Mouse (Mus musculus) spleen, adult 18-20 months (tissue): ENCODE results near the gene Ppp1r35.

Experiments used
- DNase-seq, 2 experiments: peaks; one replicate each; pipeline ENCODE4 v3.0.0; 2022; ENCODE audit warnings: mixed read lengths in 2 of 2

Ppp1r35 gene

DNA sequence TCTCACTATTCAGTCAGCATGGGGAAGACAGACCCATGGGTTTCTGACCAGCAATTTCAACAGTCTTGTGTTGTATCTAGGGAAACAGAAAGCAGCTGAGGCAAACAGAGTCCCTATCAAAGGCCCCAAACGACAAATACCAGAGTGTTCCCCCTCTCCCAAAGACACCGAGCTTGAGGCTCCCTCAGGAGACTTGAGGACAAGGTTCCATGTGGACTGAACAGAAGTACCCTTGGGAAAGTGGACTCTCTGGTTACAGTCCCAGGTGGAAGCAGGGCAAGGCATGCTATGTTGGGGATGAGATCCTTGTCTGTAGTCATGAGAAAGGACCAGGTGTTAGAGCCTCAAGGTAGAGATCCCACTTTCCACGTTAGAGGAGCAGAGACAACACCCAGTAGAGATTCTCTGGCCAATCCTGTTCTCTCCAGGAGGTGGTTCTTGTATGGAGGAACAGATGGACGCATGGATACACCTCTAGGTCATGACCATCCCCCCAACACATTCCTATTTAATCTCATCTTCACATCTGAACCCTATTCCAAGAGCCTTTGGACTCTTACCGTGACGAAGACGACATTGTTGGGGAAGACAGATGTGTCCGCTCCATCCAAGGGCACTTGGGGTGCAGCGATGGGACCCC is 5.4 kb downstream of the Ppp1r35 start:
- DNase-seq = no peak

DNA sequence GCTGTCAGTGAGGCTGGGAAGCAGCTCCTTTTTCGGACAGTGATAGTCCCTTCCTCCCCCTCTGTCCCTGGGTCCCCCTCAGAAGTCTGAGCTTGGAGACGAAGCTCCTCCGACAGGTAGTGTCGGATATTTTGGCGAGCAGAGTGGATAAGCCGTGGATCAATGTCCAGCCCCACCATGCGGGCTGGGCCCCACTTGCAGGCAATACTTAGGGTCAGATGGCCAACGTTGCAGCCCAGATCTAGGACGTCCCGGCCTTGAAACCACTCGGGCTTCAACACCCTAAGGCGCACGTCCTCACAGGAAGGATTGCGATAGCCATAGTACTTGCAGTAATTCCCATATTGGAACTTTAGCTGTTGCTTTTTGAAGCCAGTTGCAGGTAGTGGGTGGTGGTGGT is 5.9 kb downstream of the Ppp1r35 start:
- DNase-seq = peak in 1 of 2 experiments; percentile 12

DNA sequence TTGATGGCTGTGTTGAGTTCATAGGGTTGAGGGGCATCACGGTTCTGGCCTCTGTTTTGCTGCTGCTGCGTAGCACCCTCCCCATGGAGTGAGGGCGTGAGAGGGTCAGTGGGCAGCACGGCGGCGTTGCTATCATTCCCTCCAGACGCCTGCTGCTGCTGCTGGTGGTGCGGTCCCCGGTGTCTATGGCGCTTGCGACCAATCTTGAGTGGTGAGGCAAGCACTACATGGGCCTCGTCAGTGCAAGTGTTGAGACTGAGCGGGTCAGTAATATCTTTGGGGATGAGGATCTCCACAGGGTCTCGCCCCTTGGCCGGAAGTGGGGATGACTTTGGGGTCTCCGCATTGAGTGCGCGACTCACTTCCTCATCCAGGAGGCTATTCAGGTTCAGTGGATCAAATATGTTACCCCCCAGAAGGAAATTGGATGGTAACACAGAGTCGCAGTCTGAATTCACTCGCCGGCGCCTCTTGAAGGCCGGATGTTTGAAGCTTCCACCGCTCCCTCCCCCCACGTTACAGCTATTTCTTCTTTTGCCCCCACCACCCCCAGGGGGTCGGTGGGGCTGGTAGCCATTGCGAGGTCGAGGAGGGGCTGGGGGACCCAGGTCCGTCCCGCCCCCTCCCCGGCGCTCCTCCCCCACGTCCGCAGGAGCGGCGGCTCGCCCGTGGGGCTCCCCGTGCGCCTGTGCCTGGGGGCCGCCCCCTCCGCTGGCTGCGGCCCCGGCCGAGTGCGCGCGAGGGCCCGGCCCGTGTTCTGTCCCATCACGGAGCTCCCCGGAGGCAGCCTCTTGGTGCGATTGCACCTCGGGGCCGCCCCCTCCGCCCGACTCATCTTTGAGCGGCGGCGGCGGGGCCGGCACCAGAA is 6.7 kb downstream of the Ppp1r35 start:
- DNase-seq = peak in 1 of 2 experiments; percentile 64

DNA sequence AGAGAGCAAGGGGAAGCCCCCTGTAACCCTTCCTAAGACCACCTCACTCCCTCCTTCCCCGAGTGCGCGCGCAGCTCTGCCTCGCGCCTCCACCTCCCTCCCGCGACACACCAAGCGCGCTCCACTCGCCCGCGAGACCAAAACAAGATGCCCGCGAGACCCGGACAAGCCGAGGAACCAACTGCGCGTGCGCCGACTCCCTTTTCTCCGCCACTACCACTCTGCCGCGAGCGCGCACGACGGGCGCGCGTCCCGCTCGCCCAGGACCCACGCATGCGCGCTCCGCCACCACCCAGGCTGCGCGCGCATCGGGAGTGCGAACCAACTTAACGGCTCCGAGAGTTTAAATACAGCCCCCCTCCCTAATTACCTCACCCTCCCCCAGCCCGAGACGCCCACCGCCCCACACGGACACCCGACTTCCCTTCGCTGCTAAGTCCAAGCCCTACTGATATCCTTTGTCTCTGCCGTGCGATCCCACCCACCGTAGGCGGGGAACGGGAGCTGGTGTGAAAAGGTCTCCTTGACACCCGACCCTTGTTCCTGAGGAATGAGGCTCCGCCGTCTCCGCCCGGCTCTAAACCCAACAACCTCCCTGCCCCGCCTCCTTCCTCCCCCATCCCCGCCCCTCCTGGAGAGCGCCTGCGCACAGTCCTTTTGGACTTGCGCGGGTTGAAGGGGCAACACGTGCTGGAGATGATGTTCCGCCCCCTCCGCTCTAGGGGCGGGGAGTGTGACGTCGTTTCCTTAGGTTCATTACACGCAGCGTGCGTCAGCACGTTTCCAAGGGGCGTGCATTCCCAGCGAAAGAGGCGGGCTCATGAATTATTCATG is 7.7 kb downstream of the Ppp1r35 start:
- peak; percentile 98 for DNase-seq

DNA sequence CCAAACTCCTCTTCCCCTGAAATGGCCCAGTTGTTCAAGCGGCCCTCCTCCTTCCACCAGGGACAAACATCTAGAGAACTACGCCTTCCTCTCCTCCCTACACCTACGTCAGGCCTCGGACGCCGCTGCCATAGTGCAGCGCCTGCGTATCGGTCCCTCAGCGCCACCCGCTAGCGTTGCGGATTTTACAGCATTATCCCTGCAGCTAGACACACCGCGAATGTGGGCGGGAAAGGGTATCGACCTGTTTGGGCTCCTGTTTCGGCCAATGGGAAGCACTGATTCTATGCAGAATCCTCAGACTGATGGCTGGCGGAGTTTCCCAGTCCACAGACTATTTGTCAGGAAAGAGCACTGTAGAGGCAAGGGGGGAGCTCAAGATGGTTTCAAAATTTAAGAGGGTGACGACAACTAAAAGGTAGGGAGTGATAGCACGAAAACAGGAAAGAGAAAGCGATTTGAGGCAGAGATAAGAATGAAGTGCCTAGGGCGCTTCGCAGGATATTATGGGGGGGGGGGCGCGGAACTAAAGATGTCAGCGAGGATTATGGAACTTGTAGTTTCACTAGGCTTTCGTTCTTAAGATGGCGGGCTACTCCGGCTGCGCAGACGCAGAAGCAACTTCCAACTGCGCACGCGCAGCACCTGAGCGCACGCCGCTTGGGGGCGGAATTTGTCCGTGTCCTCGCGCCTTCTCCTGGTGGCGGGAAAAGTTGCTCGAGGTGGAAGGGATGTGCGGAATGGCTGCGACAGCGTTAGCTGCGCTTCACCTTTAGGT is 8.7 kb downstream of the Ppp1r35 start, which contains the start of the genes Mepce and Zcwpw1:
Mepce (minus strand) TSS at position 505 of the 778 bp plus-strand sequence.
Zcwpw1 (plus strand) TSS at position 648 of the 778 bp plus-strand sequence.
- peak; percentile 91 to 96 for DNase-seq

DNA sequence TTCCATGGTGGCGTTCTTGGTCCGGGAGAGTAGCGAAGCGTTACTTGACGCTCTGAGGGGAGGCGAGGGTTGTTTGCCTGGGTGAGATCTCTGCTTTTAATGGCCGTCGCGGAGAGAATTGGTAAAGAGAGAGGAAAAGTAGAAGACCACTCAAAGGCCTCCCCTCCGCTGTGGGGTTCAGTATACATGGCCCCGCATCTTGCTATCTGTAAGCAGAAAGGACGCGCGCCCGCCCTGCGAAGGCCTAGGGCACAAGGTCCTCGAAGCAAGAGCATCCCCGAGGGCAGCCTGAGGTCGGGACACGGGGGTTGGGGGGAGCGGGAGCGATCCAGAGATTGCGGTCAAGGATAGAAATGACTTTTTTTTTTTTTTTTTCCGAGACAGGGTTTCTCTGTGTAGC is 9.5 kb downstream of the Ppp1r35 start:
- DNase-seq = peak; percentile 29 to 36

DNA sequence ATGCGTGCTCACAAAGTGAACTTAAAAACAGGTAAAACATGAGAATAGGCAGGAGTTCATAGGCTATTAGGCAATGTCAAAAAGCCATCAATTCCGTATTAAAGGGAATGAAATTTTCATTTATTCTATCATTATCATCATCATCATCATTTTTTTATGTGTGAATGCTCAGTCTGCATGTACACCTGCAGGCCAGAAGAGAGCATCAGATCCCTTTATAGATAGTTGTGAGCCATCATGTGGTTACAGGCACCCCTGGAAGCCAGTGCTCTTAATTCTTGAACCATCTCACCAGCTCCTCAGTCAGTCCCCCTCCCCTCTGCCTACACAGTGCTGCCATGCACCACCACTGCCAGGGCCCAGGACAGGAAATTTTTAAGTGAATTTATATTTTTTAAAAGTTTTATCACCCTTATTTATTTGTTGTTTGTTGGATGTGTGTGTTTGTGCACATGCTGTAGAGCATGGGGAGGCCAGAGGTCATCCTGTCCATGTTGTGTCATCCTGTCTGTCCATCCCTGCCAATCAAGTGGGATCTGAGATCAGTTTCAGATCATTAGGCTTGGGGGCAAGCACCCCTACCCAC is 10.4 kb downstream of the Ppp1r35 start:
- DNase-seq = no peak

DNA sequence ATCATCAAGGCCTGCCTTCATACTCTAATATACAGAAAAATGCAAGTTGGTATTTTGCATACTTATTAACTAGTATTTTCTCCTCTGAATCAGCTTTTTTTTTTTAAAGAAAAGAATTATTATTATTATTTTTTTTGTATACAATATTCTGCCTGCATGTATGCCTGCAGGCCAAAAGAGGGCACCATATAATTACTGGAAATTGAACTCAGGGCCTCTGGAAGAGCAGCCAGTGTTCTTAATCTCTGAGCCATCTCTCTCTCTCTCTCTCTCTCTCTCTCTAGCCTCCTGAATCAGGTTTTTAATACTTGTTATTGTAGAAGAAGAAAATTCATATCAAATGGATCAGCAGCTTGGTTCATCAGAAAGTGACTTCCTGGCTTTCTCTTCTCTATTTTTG is 12.9 kb downstream of the Ppp1r35 start:
- no peak for DNase-seq

DNA sequence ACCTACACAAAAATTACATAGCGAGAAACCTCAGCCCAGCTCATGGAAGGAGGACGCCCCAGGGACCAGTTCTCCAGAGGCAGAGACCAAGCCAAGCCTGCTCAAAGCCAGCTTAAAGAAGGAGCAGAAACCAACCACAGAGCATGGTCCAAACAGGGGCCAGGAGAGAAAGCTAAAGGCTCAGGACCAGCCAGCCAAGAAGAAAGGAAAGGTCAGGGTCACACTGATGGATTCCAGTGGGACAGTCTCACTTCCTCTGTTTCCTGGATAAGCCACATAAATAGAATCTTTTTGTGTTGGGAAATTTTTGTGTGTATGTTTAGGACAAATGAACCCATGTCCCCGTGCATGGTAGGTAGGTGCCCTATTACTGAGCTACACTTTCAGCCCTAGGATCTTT is 18.0 kb downstream of the Ppp1r35 start:
- DNase-seq = no peak

DNA sequence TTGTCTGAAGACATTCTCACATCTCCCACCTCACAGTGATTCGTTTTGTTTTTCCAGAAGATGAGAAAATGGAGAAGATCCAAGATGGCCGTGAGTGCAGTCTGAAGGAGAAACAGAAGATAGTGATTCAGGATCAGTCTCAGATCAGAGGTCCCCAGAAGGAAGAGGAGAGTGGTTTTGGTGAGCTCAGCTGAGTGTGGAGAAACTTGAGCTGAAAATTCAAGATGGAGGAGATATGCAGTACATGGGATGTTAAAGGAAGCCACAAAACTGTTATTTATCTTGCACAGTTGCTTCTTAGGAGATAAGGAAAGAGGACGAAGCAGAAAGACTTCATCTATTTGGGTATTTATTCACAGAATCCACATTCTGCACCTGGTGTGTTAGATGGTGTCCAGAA is 22.3 kb downstream of the Ppp1r35 start:
- DNase-seq = no peak

DNA sequence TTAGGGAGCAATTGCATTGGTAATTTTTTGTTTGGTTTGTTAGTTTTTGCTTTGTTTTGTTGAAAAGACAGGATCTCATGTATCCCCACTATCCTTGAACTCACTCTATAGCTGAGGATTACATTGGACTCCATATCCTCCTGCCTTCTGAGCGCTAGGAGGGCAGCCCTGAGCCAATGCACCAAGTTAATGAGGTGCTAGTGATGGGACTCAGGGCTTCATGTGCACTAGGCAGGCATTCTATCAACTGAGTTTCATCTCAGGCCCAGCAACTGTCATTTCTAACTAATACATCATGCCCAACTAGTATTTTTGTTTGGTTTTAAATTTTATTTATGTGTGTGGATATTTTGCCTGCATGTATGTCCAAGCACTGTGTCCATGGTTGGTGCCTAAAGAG is 27.5 kb downstream of the Ppp1r35 start:
- DNase-seq = no peak

DNA sequence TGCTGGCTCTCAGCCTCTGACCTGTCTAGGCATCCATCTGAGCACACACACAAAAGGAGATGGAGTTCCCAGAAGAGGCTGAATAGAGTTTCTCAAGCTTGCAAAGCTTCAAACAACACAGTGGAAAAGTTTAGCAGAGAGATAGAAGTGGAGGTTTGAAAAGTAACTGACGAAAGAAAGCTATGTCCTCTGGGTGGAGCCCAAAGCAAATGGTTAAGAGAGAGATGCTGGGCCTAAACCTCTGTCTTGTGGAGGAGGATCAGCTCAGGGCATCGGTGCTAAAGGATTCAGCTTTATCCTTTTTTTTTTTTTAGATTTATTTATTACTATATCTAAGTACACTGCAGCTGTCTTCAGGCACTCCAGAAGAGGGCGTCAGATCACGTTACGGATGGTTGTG is 29.7 kb downstream of the Ppp1r35 start:
- no peak for DNase-seq

DNA sequence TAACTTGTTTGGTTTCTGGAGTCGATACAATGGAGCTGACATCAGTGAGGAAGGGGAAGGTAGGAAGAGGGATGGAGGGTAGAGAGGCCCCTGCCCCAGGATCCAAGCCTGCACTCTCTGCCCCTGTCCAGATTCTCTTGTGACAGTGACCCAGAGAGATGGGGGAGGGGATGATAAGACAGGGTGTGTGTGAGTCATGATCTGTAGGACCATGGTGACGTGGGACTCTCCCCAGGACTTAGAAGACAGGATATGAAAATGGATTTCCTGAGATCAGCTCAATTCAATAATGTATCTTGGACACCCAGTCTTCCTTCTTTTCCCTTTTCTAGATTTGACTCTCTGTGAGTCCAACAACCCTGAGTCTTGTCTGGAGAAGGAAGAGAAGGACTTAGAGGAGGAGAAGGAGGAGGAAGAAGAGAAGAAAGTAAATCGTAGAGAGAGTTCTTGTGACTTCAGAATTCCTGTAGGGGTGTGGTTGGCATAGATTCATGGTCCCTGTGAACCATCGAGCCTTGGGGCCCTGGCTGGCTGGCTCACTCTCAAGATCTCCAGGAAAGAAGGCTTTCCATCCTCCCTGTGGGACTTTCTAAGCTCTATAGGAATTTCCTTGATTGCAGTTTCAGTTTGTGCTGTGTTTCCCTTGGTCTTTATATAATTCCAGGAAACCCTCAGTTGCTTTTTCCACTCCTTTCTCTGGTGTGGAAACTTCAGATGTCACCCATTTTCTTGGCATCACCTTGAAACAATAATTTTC is 39.0 kb downstream of the Ppp1r35 start:
- no peak for DNase-seq

DNA sequence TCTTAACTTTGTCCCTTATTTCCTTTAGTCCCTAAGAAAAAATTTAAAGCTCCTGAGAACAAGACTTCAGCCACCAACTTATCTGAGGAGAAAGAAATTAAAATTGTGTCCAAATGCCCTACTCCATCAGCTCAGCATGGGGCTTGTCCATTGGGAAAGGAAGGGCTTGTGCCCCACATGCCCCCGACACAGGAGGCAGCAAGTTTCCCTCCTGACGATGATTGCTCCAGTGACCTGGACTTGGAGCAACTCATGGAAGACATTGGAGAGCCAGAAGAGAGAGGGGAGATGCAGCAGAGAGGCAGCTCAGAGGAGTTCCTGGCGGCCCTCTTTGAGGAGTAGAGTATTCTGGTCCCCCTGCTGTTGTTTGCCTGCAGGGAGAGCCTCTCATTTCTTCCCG is 43.5 kb downstream of the Ppp1r35 start:
- no peak for DNase-seq

DNA sequence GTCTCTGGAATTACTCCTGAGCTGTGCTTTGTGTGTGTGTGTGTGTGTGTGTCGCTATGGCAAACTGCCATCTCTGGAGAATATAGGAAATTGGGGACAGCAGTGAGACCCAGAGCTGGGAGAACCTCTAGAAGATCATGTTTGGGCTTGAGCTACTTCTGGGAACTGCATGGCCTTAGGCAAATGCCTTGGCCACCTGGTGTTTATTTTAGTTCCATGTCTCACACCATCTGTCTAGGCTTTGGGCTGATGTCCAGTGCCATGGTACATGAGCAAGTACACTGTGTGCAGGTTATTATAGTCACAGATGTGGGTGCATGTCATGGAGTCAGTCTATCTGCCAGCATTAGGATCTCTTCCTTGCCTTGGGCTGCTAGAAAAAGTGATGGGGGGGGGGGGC is 44.0 kb downstream of the Ppp1r35 start:
- no peak for DNase-seq

DNA sequence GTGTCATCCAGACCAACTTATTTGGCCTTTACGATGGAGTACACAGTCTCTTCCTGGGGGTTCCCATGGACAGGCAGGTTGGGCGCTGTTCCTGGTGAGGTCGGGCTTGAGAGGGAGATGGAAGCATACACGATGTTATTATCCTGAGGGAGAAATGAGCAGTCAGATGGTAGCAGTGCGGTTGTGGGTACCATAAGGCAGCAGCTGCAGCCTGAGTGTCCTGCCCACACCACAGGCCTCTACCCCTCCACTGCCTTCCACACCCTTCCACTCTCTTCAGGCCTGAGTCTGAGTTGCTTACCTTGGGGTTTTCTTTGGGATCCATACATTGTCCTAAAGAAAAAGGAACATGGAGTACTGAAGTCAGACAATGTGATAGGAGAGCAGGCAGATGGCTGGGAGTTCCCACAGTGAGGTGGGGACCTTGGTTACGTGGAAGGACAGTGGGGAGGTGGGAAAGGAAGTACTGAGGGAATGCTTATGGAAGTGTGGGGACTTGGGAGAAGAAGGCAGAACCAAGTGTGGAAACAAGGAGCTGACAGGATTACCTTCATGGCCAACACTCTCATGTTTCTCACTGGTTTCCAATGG is 44.9 kb downstream of the Ppp1r35 start:
- DNase-seq = no peak

DNA sequence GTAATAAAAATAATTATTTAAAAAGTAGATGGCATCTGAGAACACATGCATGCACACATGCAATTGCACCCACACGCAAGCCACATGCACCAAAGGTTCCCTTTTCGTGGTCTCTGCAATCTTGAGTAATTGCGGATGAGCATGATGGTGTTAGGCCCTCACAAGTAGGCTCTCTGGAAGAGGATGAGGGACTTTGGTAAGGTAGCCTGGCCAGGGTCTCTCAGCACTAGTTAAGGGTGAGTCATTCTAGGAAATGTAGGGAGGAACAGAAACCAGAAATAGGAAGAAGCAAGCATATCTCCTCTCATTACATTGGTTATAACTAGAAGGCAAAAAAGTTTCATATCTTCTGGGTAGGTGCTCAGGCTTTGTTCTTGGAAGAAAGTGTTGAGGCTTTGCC is 46.4 kb downstream of the Ppp1r35 start:
- no peak for DNase-seq

DNA sequence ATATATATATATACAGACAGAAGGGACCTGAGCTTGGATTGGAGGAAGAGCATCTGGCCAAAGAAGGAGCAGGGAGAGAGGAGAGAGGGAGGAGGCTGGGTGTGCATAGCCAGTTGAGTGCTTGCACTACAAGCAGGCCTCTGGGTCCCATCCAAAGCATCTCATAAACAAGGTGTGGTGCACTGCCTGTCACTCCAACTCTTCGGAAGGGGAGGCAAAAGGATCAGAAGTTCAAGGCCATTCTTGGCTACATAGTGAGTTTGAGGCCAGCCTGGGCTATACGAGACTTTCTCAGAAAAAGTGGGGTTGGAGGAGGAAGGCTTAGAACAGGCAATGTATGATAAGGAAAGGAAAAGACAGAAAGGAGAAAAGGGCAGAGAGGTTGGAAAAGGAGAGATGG is 47.3 kb downstream of the Ppp1r35 start:
- no peak for DNase-seq

DNA sequence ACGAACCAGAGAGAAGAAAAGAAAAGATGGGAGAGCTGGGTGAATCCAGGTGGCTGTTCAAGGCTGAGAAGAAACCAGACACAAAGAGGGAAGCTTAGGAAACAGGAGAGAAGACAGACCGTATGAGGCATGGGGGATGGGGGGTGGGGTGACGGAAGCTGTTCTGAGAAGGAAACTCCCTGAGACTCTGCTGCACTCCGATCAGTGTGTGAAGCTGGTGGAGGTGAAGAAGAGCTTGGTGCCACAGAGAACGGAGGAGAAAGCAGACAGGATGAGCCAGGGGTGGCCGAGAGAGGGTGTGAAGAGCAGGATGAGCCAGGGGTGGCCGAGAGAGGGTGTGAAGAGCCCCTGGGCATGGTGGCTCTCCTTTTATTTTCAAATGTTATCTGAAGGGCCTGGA is 47.8 kb downstream of the Ppp1r35 start:
- no peak for DNase-seq

DNA sequence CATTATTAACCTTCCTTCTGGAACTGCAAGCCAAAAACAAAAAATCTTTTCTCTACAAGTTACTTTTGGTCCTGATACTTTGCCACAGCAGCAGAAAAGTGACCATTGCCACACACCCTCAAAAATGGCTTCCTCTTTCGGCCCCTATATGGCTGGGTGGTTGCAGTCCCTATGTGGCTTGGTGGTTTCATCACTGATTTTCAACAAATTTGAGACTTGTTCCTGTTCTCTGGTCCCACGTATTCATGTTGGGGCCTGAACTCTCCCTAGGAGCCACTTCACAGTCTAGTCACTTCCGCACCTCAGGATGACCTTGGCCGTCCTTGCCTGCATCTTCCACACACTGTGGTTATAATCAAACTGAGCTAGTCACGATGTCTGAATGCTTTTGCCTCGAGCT is 50.0 kb downstream of the Ppp1r35 start:
- DNase-seq = no peak
